31 mouse cellular contexts compared by ENCODE assay signal in the genomic region with DNA sequence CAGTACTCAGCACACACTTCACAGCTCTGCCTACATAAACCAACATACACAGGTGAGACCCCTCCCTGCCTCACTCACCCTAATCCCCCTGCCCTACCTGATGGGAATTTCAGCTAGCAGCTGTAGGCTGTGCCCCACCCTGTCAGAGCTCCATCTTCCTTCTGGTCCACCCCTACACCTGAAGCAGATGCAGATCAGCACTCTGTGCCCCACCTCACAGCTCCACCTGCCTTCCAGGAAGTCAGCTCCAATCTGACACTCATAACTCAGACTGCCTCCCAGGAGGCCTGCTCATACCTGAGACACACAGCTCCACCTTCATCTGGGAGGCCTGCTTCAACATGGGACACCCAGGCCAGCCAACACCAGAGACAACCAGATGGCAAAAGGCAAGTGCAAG.
"Had no signal": no experiment of that assay in that cellular context is flagged by ENCODE, and none has a peak within 500 bp of the region (broad histone marks: within the 10 kb centered on the region; RNA-seq: fewer than 3 reads in every experiment).

No protein-coding gene starts in this region.

- H3K9me3 ChIP-seq: limb, embryonic 10.5 days; limb, embryonic 12.5 days; limb, embryonic 13.5 days; limb, embryonic 15.5 days; liver, embryonic 12.5 days; liver, embryonic 13.5 days; liver, embryonic 15.5 days; lung, embryonic 15.5 days; megakaryocyte, embryonic 14.5 days; midbrain, embryonic 10.5 days; midbrain, embryonic 12.5 days; midbrain, embryonic 13.5 days; midbrain, embryonic 15.5 days had no signal

- H3K4me2 ChIP-seq: limb, embryonic 12.5 days; limb, embryonic 13.5 days; limb, embryonic 15.5 days; liver, embryonic 11.5 days; liver, embryonic 12.5 days; liver, embryonic 13.5 days; liver, embryonic 15.5 days; lung, embryonic 14.5 days; lung, embryonic 15.5 days; midbrain, embryonic 11.5 days; midbrain, embryonic 12.5 days; midbrain, embryonic 13.5 days; midbrain, embryonic 15.5 days had no signal

- DNase-seq: left cerebral cortex, postnatal 4 days; liver; liver, embryonic 13.5 days; liver, postnatal 0 days; lung, adult 18-20 months; lung, adult 2 months; lung, embryonic 14.5 days; lung, postnatal 10 days; lung, postnatal 14 days; lung, postnatal 36 days; lung, postnatal 4 days; midbrain, embryonic 14.5 days had no signal

- H3K27me3 ChIP-seq: limb, embryonic 12.5 days; limb, embryonic 13.5 days; limb, embryonic 15.5 days; liver, embryonic 12.5 days; liver, embryonic 13.5 days; liver, embryonic 15.5 days; lung, embryonic 15.5 days; megakaryocyte, embryonic 14.5 days; midbrain, embryonic 12.5 days; midbrain, embryonic 13.5 days; midbrain, embryonic 15.5 days had no signal

- H3K27ac ChIP-seq: limb, embryonic 10.5 days; limb, embryonic 12.5 days; limb, embryonic 13.5 days; limb, embryonic 15.5 days; liver, embryonic 12.5 days; liver, embryonic 13.5 days; liver, embryonic 14.5 days; liver, embryonic 15.5 days; lung, embryonic 15.5 days; macrophage; midbrain, embryonic 10.5 days; midbrain, embryonic 12.5 days; midbrain, embryonic 13.5 days; midbrain, embryonic 15.5 days had no signal

- H3K4me1 ChIP-seq: limb, embryonic 12.5 days; liver, embryonic 12.5 days; liver, embryonic 13.5 days; liver, embryonic 15.5 days; megakaryocyte, embryonic 14.5 days; midbrain, embryonic 10.5 days; midbrain, embryonic 12.5 days; midbrain, embryonic 13.5 days; midbrain, embryonic 15.5 days had no signal

- ATAC-seq: liver, embryonic 12.5 days; liver, postnatal 0 days; lung, postnatal 0 days; midbrain, embryonic 13.5 days; midbrain, embryonic 15.5 days; midbrain, embryonic 16.5 days had no signal

- H3K9ac ChIP-seq: limb, embryonic 12.5 days; limb, embryonic 13.5 days; limb, embryonic 15.5 days; liver, embryonic 12.5 days; liver, embryonic 13.5 days; liver, embryonic 14.5 days; liver, embryonic 15.5 days; liver, postnatal 0 days; lung, embryonic 14.5 days; lung, embryonic 15.5 days; midbrain, embryonic 12.5 days; midbrain, embryonic 13.5 days; midbrain, embryonic 15.5 days had no signal

- H3K4me3 ChIP-seq: limb, embryonic 10.5 days; limb, embryonic 12.5 days; limb, embryonic 13.5 days; limb, embryonic 15.5 days; liver, embryonic 12.5 days; liver, embryonic 13.5 days; liver, embryonic 15.5 days; lung, embryonic 15.5 days; megakaryocyte, embryonic 14.5 days; midbrain, embryonic 10.5 days; midbrain, embryonic 12.5 days; midbrain, embryonic 13.5 days; midbrain, embryonic 15.5 days; myocyte had no signal

- H3K36me3 ChIP-seq: limb, embryonic 10.5 days; limb, embryonic 12.5 days; limb, embryonic 13.5 days; limb, embryonic 15.5 days; liver, embryonic 12.5 days; liver, embryonic 13.5 days; liver, embryonic 15.5 days; lung, embryonic 15.5 days; midbrain, embryonic 10.5 days; midbrain, embryonic 12.5 days; midbrain, embryonic 13.5 days; midbrain, embryonic 15.5 days had no signal
